Mouse (Mus musculus): ENCODE measurements around the gene Adrb1.

DNA sequence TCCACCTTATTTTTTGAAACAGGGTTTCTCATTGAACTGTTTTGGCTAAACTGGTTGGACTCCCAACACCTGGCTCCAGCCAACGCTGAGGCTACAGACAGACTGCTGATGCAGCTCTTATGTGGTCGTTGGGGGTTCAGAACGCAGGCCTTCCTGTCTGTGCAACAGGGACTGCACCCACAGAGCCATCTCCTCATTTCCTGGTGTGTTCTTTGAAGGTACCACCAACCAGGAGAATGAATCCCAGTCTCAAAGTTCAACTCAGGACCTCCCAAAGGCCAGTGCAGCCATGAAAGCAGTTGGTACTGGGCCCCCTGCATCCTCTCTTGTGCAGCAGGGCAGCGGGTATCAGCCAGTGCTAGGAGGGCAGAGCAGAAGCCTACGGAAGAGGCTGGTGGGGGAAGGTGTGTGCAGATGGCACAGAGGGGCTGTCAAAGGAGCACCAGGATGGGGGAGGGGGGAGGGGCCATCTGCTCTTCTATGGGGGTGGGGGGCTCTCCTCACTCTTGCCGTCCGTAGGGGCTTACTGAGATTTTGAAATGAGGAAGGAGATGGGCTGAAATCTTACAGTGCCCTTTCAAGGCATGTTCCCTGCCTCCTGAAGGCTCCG lies 34.9 kb upstream of the Adrb1 start:
- TF ChIP-seq RAD21 (IDR thresholded peaks at IDR 0.05; ENCODE audit: low read depth, low read length) (no peak), GATA1 (IDR thresholded peaks at IDR 0.05; ENCODE audit: low read depth, low read length) (no peak), JUND (IDR thresholded peaks at IDR 0.05; ENCODE audit: low read depth, low read length) (no peak)

Data from MEL (cell line).